Mouse (Mus musculus) left cerebral cortex, adult 11 months (tissue): ENCODE results near the gene Odf4.
"Not testable (repeated sequence)": the region's sequence is repeated elsewhere in the genome, so short reads cannot be mapped to it uniquely, and the experiment has no call there.

Source experiments
- DNase-seq: peaks from one replicate; pipeline ENCODE4 v3.0.0; 2022; ENCODE audit warnings: low spot score

The Odf4 gene

GRCm38 (mm10) chr11:68926981-68927380, at the start of gene Odf4:
Gene Odf4, minus strand, starts transcription at chr11:68927081.
- no peak for DNase-seq

- DNase-seq, result no peak
Observed at GRCm38 (mm10) chr11:68975601-68976000, 48.7 kb upstream of the Odf4 start.

GRCm38 (mm10) chr11:68975085-68975484, 48.2 kb upstream of the Odf4 start, which contains the start of gene Rangrf:
Gene Rangrf, minus strand, starts transcription at chr11:68975185.
- no peak for DNase-seq

GRCm38 (mm10) chr11:68974059-68974450, 47.2 kb upstream of the Odf4 start:
- no peak for DNase-seq

GRCm38 (mm10) chr11:68973250-68974058, 46.6 kb upstream of the Odf4 start:
- DNase-seq, result peak; percentile 68

- DNase-seq, result no peak
Observed at GRCm38 (mm10) chr11:68970232-68970631, 43.4 kb upstream of the Odf4 start.

- no peak for DNase-seq
Observed at GRCm38 (mm10) chr11:68968752-68969151, 41.9 kb upstream of the Odf4 start.

GRCm38 (mm10) chr11:68967337-68968282, 40.7 kb upstream of the Odf4 start, which contains the start of gene Slc25a35:
Gene Slc25a35, plus strand, starts transcription at chr11:68968131.
- peak; percentile 87 for DNase-seq

GRCm38 (mm10) chr11:68966554-68966953, 39.7 kb upstream of the Odf4 start:
- DNase-seq, result no peak

GRCm38 (mm10) chr11:68965845-68966244, 39.0 kb upstream of the Odf4 start:
- DNase-seq, result no peak

GRCm38 (mm10) chr11:68965050-68965449, 38.2 kb upstream of the Odf4 start:
- no peak for DNase-seq

GRCm38 (mm10) chr11:68963405-68963804, 36.5 kb upstream of the Odf4 start:
- no peak for DNase-seq

- DNase-seq, result not testable (repeated sequence)
Observed at GRCm38 (mm10) chr11:68962159-68962558, 35.3 kb upstream of the Odf4 start.

GRCm38 (mm10) chr11:68961596-68961995, 34.7 kb upstream of the Odf4 start:
- no peak for DNase-seq

- no peak for DNase-seq
Observed at GRCm38 (mm10) chr11:68957971-68958370, 31.1 kb upstream of the Odf4 start.

GRCm38 (mm10) chr11:68957308-68957707, 30.4 kb upstream of the Odf4 start, which contains the start of gene Arhgef15:
Gene Arhgef15, minus strand, starts transcription at chr11:68957480.
- DNase-seq, result no peak

- no peak for DNase-seq
Observed at GRCm38 (mm10) chr11:68956697-68957096, 29.8 kb upstream of the Odf4 start.

GRCm38 (mm10) chr11:68956107-68956506, 29.2 kb upstream of the Odf4 start:
- no peak for DNase-seq

GRCm38 (mm10) chr11:68955473-68955872, 28.6 kb upstream of the Odf4 start:
- no peak for DNase-seq

GRCm38 (mm10) chr11:68954408-68954807, 27.5 kb upstream of the Odf4 start:
- DNase-seq, result no peak

GRCm38 (mm10) chr11:68953903-68954302, 27.0 kb upstream of the Odf4 start:
- DNase-seq, result no peak

- no peak for DNase-seq
Observed at GRCm38 (mm10) chr11:68947542-68947993, 20.7 kb upstream of the Odf4 start.
